Mouse (Mus musculus): ENCODE results near the gene Ctnna2.

- TF ChIP-seq FLI1 (IDR thresholded peaks at IDR 0.05; ENCODE audit: low read length) (no peak), GATA1 (IDR thresholded peaks at IDR 0.05; ENCODE audit: borderline replicate concordance, low read length) (no peak)
Observed at GRCm38 (mm10) chr6:77218875-77219274, 760.6 kb downstream of the Ctnna2 start.
